Mouse (Mus musculus): ENCODE results near the gene Tpbg.
"Not testable (repeated sequence)": the region's sequence is repeated elsewhere in the genome, so short reads cannot be mapped to it uniquely, and the experiment has no call there.

The Tpbg gene

GRCm38 (mm10) chr9:85842351-85843011 is at the start of gene Tpbg:
Tpbg (plus strand) TSS chr9:85842380.
- peak; percentile 75 for DNase-seq (ENCODE audit: low read depth, low spot score)

GRCm38 (mm10) chr9:85801986-85802385 is 40.2 kb upstream of the Tpbg start:
- not testable (repeated sequence) for DNase-seq (ENCODE audit: low read depth, low spot score)

GRCm38 (mm10) chr9:85802563-85802962 is 39.6 kb upstream of the Tpbg start:
- DNase-seq (ENCODE audit: low read depth, low spot score): no peak

- DNase-seq (ENCODE audit: low read depth, low spot score): no peak
Measured at GRCm38 (mm10) chr9:85806411-85806810, 35.8 kb upstream of the Tpbg start.

GRCm38 (mm10) chr9:85809246-85809645 is 32.9 kb upstream of the Tpbg start:
- DNase-seq (ENCODE audit: low read depth, low spot score): no peak

GRCm38 (mm10) chr9:85820829-85821228 is 21.4 kb upstream of the Tpbg start:
- DNase-seq (ENCODE audit: low read depth, low spot score): no peak

- no peak for DNase-seq (ENCODE audit: low read depth, low spot score)
Measured at GRCm38 (mm10) chr9:85835521-85836425, 6.4 kb upstream of the Tpbg start.

GRCm38 (mm10) chr9:85839626-85840025 is 2.6 kb upstream of the Tpbg start:
- no peak for DNase-seq (ENCODE audit: low read depth, low spot score)

GRCm38 (mm10) chr9:85841891-85842290 is 289 bp upstream of the Tpbg start:
- DNase-seq (ENCODE audit: low read depth, low spot score): peak; percentile 57

GRCm38 (mm10) chr9:85843031-85843890 is 1.1 kb downstream of the Tpbg start:
- peak; percentile 65 for DNase-seq (ENCODE audit: low read depth, low spot score)

- DNase-seq (ENCODE audit: low read depth, low spot score): no peak
Measured at GRCm38 (mm10) chr9:85843891-85844646, 1.9 kb downstream of the Tpbg start.

GRCm38 (mm10) chr9:85844647-85844983 is 2.4 kb downstream of the Tpbg start:
- no peak for DNase-seq (ENCODE audit: low read depth, low spot score)

- DNase-seq (ENCODE audit: low read depth, low spot score): no peak
Measured at GRCm38 (mm10) chr9:85846186-85846585, 4.0 kb downstream of the Tpbg start.

GRCm38 (mm10) chr9:85854780-85855179 is 12.6 kb downstream of the Tpbg start:
- no peak for DNase-seq (ENCODE audit: low read depth, low spot score)

GRCm38 (mm10) chr9:85856511-85856910 is 14.3 kb downstream of the Tpbg start:
- DNase-seq (ENCODE audit: low read depth, low spot score): no peak

- DNase-seq (ENCODE audit: low read depth, low spot score): no peak
Measured at GRCm38 (mm10) chr9:85861065-85861464, 18.9 kb downstream of the Tpbg start.

- DNase-seq (ENCODE audit: low read depth, low spot score): no peak
Measured at GRCm38 (mm10) chr9:85862562-85862961, 20.4 kb downstream of the Tpbg start.

GRCm38 (mm10) chr9:85872908-85873307 is 30.7 kb downstream of the Tpbg start:
- no peak for DNase-seq (ENCODE audit: low read depth, low spot score)

GRCm38 (mm10) chr9:85893681-85894080 is 51.5 kb downstream of the Tpbg start:
- DNase-seq (ENCODE audit: low read depth, low spot score): no peak
